Mouse (Mus musculus) MEL (cell line): Measurements from ENCODE around the gene Trmt5. TPM values are rescaled to one million over a fixed set of nuclear protein-coding genes. Genes with fewer than 3 reads are reported as not detected.
A peak's percentile ranks its signal among the peaks of the same experiment; 100 is the strongest.

Source experiments
- DNase-seq: peaks from one replicate; pipeline ENCODE4 v3.0.0; 2011; ENCODE audit warnings: low read depth, low spot score
- H3K27ac ChIP-seq: 2 replicates; pipeline ENCODE4 v1.5.1; 2012; ENCODE audit warnings: low read depth, mild to moderate bottlenecking, control low read depth, low read length, moderate library complexity; ENCODE audit not compliant: control insufficient read depth
- H3K27me3 ChIP-seq, 2 experiments: fragments of 150-350 bp in 1 of 2; sonication (generic) in 1 of 2; 2 replicates each; pipeline ENCODE4 v1.6.1; 2012; ENCODE audit warnings: low read length in 2 of 2, mild to moderate bottlenecking in 2 of 2, improper control_type of control experiment in 1 of 2, moderate library complexity in 1 of 2; ENCODE audit not compliant: insufficient read depth in 2 of 2, control insufficient read depth in 1 of 2
- H3K36me3 ChIP-seq, 2 experiments: 2 replicates each; pipeline ENCODE4 v1.6.1; 2012 to 2014; ENCODE audit warnings: low read length in 2 of 2, improper control_type of control experiment in 1 of 2, inconsistent platforms in 1 of 2, mild to moderate bottlenecking in 1 of 2; ENCODE audit not compliant: insufficient read depth in 2 of 2, control insufficient read depth in 1 of 2
- H3K4me1 ChIP-seq, 2 experiments: fragments of 150-350 bp in 1 of 2; sonication (generic) in 1 of 2; 2 replicates each; pipeline ENCODE4 v1.6.1; 2012; ENCODE audit warnings: low read length in 2 of 2, improper control_type of control experiment in 1 of 2, mild to moderate bottlenecking in 1 of 2; ENCODE audit not compliant: insufficient read depth in 2 of 2, control insufficient read depth in 1 of 2
- H3K4me3 ChIP-seq, 2 experiments: fragments of 150-350 bp in 1 of 2; sonication (generic) in 1 of 2; 2 replicates each; pipeline ENCODE4 v1.5.1; 2012; ENCODE audit warnings: low read depth in 2 of 2, low read length in 2 of 2, mild to moderate bottlenecking in 2 of 2, moderate library complexity in 2 of 2, control low read depth in 1 of 2, improper control_type of control experiment in 1 of 2; ENCODE audit not compliant: control insufficient read depth in 1 of 2, insufficient read depth in 1 of 2
- H3K79me2 ChIP-seq: 2 replicates; pipeline ENCODE4 v1.6.1; 2012; ENCODE audit warnings: mild to moderate bottlenecking, low read length, moderate library complexity; ENCODE audit not compliant: control insufficient read depth, poor library complexity, insufficient read depth
- H3K9ac ChIP-seq: 2 replicates; pipeline ENCODE4 v1.6.1; 2012; ENCODE audit warnings: low read depth, mild to moderate bottlenecking, control low read depth, low read length, moderate library complexity; ENCODE audit not compliant: control insufficient read depth, poor library complexity, severe bottlenecking
- H3K9me3 ChIP-seq: fragments of 150-350 bp; sonication (generic); replicated peaks from 2 replicates; pipeline ENCODE4 v1.6.1; 2012; ENCODE audit warnings: mild to moderate bottlenecking, low read length, improper control_type of control experiment, moderate library complexity; ENCODE audit not compliant: insufficient read depth
- CHD1 ChIP-seq: IDR thresholded peaks from 2 replicates; pipeline ENCODE4 v1.6.1; 2012; ENCODE audit warnings: low read depth, mild to moderate bottlenecking, inconsistent platforms, low read length, improper control_type of control experiment
- CTCF ChIP-seq, 3 experiments: IDR thresholded peaks in 2 of 3; conservative IDR thresholded peaks in 1 of 3; 2 replicates each; pipeline ENCODE4 v1.5.1; 2011 to 2012; ENCODE audit warnings: low read length in 3 of 3, low read depth in 2 of 3, mild to moderate bottlenecking in 2 of 3, improper control_type of control experiment in 1 of 3, inconsistent platforms in 1 of 3, mixed read lengths in 1 of 3, moderate library complexity in 1 of 3; ENCODE audit not compliant: control insufficient read depth in 1 of 3, insufficient read depth in 1 of 3, poor library complexity in 1 of 3, severe bottlenecking in 1 of 3
- ELF1 ChIP-seq: IDR thresholded peaks from 2 replicates; pipeline ENCODE4 v1.6.1; 2014; ENCODE audit warnings: low read depth, mild to moderate bottlenecking, inconsistent platforms, low read length, improper control_type of control experiment, moderate library complexity
- ETS1 ChIP-seq: IDR thresholded peaks from 2 replicates; pipeline ENCODE4 v1.6.1; 2012; ENCODE audit warnings: low read depth, mild to moderate bottlenecking, inconsistent platforms, low read length, improper control_type of control experiment, moderate library complexity
- HCFC1 ChIP-seq: IDR thresholded peaks from 2 replicates; pipeline ENCODE4 v1.6.1; 2012; ENCODE audit warnings: low read depth, mild to moderate bottlenecking, inconsistent platforms, low read length, improper control_type of control experiment, moderate library complexity
- MAZ ChIP-seq: IDR thresholded peaks from 2 replicates; pipeline ENCODE4 v1.6.1; 2012; ENCODE audit warnings: low read depth, mild to moderate bottlenecking, inconsistent platforms, low read length, improper control_type of control experiment
- MEF2A ChIP-seq: IDR thresholded peaks from 2 replicates; pipeline ENCODE4 v1.6.1; 2014; ENCODE audit warnings: low read depth, mild to moderate bottlenecking, inconsistent platforms, low read length, improper control_type of control experiment; ENCODE audit not compliant: poor library complexity, insufficient replicate concordance, severe bottlenecking; ENCODE audit errors: extremely low read depth
- MXI1 ChIP-seq: IDR thresholded peaks from 2 replicates; pipeline ENCODE4 v1.6.1; 2011; ENCODE audit warnings: mild to moderate bottlenecking, low read depth, low read length, improper control_type of control experiment
- MYB ChIP-seq: IDR thresholded peaks from 2 replicates; pipeline ENCODE4 v1.6.1; 2011; ENCODE audit warnings: mild to moderate bottlenecking, low read depth, low read length, improper control_type of control experiment
- POLR2AphosphoS2 ChIP-seq: IDR thresholded peaks from 2 replicates; pipeline ENCODE4 v1.6.1; 2011; ENCODE audit warnings: low read length, improper control_type of control experiment
- RAD21 ChIP-seq: IDR thresholded peaks from 2 replicates; pipeline ENCODE4 v1.6.1; 2011; ENCODE audit warnings: mild to moderate bottlenecking, low read depth, low read length, improper control_type of control experiment
- RCOR1 ChIP-seq: IDR thresholded peaks from 2 replicates; pipeline ENCODE4 v1.6.1; 2012; ENCODE audit warnings: low read depth, mild to moderate bottlenecking, inconsistent platforms, low read length, improper control_type of control experiment
- SMC3 ChIP-seq: IDR thresholded peaks from 2 replicates; pipeline ENCODE4 v1.6.1; 2011; ENCODE audit warnings: low read depth, low read length, improper control_type of control experiment
- TAL1 ChIP-seq: IDR thresholded peaks from 2 replicates; pipeline ENCODE4 v1.6.1; 2012; ENCODE audit warnings: mild to moderate bottlenecking, inconsistent platforms, low read length, moderate library complexity, mixed read lengths
- TCF12 ChIP-seq: IDR thresholded peaks from 2 replicates; pipeline ENCODE4 v1.6.1; 2014; ENCODE audit warnings: low read depth, mild to moderate bottlenecking, inconsistent platforms, low read length, improper control_type of control experiment, moderate library complexity
- UBTF ChIP-seq: IDR thresholded peaks from 2 replicates; pipeline ENCODE4 v1.6.1; 2012; ENCODE audit warnings: low read depth, mild to moderate bottlenecking, inconsistent platforms, low read length, improper control_type of control experiment, moderate library complexity, borderline replicate concordance; ENCODE audit not compliant: insufficient read depth
- ZKSCAN1 ChIP-seq: IDR thresholded peaks from 2 replicates; pipeline ENCODE4 v1.6.1; 2012; ENCODE audit warnings: low read depth, mild to moderate bottlenecking, inconsistent platforms, low read length, improper control_type of control experiment, moderate library complexity
- ZMIZ1 ChIP-seq: IDR thresholded peaks from 2 replicates; pipeline ENCODE4 v1.6.1; 2012; ENCODE audit warnings: low read depth, mild to moderate bottlenecking, inconsistent platforms, low read length, improper control_type of control experiment, moderate library complexity
- ZNF384 ChIP-seq: IDR thresholded peaks from 2 replicates; pipeline ENCODE4 v1.6.1; 2012; ENCODE audit warnings: low read depth, mild to moderate bottlenecking, inconsistent platforms, low read length, improper control_type of control experiment
- polyA plus RNA-seq, 2 experiments: library from polyadenylated mRNA; stranded (reverse) in 1 of 2; unstranded in 1 of 2; fragments of >175 nt in 1 of 2; fragments of >200 nt in 1 of 2; gene quantifications; 2 replicates each; pipeline versions ENCODE4 v1.2.1 to v1.2.4; 2012; ENCODE audit warnings: low replicate concordance in 2 of 2, low read depth in 1 of 2; ENCODE audit not compliant: insufficient read length in 2 of 2, insufficient read depth in 1 of 2, missing spikeins in 1 of 2
- total RNA-seq: library from RNA; depleted of rRNA; stranded (reverse); fragments of 300-350 nt; gene quantifications from 2 replicates; pipeline ENCODE4 v1.2.3, GENCODE M21; 2012

Gene Trmt5
- total and polyA plus RNA-seq, 3 experiments, result 24.0 to 28.1 TPM; not detected in 1

GRCm38 (mm10) chr12:73325617-73326016, 39.1 kb upstream of the Trmt5 start:
- Histone ChIP-seq H3K4me3 (no peak overlapping the region), H3K9me3 (no peaks in the 10 kb centered on the region)
- DNase-seq, result no peak

GRCm38 (mm10) chr12:73325181-73325580, 38.7 kb upstream of the Trmt5 start:
- H3K9ac ChIP-seq, result no peak overlapping the region
- H3K9me3 ChIP-seq, result no peaks in the 10 kb centered on the region
- H3K4me3 ChIP-seq, result no peak overlapping the region
- no peaks in the 10 kb centered on the region for H3K27me3 ChIP-seq
- no peaks in the 10 kb centered on the region; a peak in 1 of 4 replicates for H3K4me1 ChIP-seq
- no peaks in the 10 kb centered on the region for H3K79me2 ChIP-seq
- H3K27ac ChIP-seq, result no peak overlapping the region
- TF ChIP-seq HCFC1 (no peak), MAZ (no peak), MYB (0 out of 2 replicates have a peak, but pooled peaks have one; percentile 15), MEF2A (peak; percentile 20; the same call in 1 of the 2 replicates), ELF1 (no peak)
- H3K36me3 ChIP-seq, result no peaks in the 10 kb centered on the region
- no peak for DNase-seq

More at GRCm38 (mm10) chr12:73325617-73326016, 39.1 kb upstream of the Trmt5 start:
- no peak overlapping the region for H3K27ac ChIP-seq
- no peaks in the 10 kb centered on the region for H3K79me2 ChIP-seq
- TF ChIP-seq POLR2AphosphoS2 (no peak), ZMIZ1 (no peak), MXI1 (no peak), UBTF (no peak), HCFC1 (no peak), ETS1 (no peak), TAL1 (no peak), RCOR1 (no peak), ZNF384 (no peak), TCF12 (no peak), CTCF (IDR thresholded peaks at IDR 0.05 in 2 of 3, conservative IDR thresholded peaks at IDR 0.05 in 1 of 3; ENCODE audit: control insufficient read depth in 1 of 3, insufficient read depth in 1 of 3, low read depth in 2 of 3, low read length in 3 of 3, poor library complexity in 1 of 3, severe bottlenecking in 1 of 3) (no peak)
- H3K27me3 ChIP-seq, result no peaks in the 10 kb centered on the region
- H3K36me3 ChIP-seq, result no peaks in the 10 kb centered on the region
- no peaks in the 10 kb centered on the region; a peak in 1 of 4 replicates for H3K4me1 ChIP-seq
- no peak overlapping the region for H3K9ac ChIP-seq

- H3K79me2 ChIP-seq, result no peaks in the 10 kb centered on the region
- no peaks in the 10 kb centered on the region for H3K27me3 ChIP-seq
- H3K4me1 ChIP-seq, result no peaks in the 10 kb centered on the region; a peak in 1 of 4 replicates
- H3K27ac ChIP-seq, result no peak overlapping the region
- peak; percentile 26 for DNase-seq
- H3K9ac ChIP-seq, result no peak overlapping the region
- no peak overlapping the region for H3K4me3 ChIP-seq
- TF ChIP-seq ZKSCAN1 (no peak), MYB (no peak), CTCF (IDR thresholded peaks at IDR 0.05 in 2 of 3, conservative IDR thresholded peaks at IDR 0.05 in 1 of 3; ENCODE audit: control insufficient read depth in 1 of 3, insufficient read depth in 1 of 3, low read depth in 2 of 3, low read length in 3 of 3, poor library complexity in 1 of 3, severe bottlenecking in 1 of 3) (peak in 2 of 3 experiments; percentile 12 to 27; a peak in 2 of 6 replicates), ZMIZ1 (no peak), POLR2AphosphoS2 (no peak), SMC3 (peak; percentile 40; the same call in 1 of the 2 replicates), RAD21 (peak; percentile 30), CHD1 (no peak)
- TF ChIP-seq, all 39 proteins: peak for 3
- no peaks in the 10 kb centered on the region for H3K9me3 ChIP-seq
- H3K36me3 ChIP-seq, result no peaks in the 10 kb centered on the region
These were observed 38.2 kb upstream of the Trmt5 start for GRCm38 (mm10) chr12:73324742-73325141.
